Mouse (Mus musculus) embryo, embryonic 9.5 days (tissue): Measurements from ENCODE around the gene Grid1.

Source experiments
- DNase-seq: peaks from one replicate; pipeline ENCODE4 v3.0.0-alpha.2; 2017; ENCODE audit errors: extremely low spot score

The Grid1 gene

GRCm38 (mm10) chr14:35198447-35198846 lies 378.5 kb downstream of the Grid1 start:
- no peak for DNase-seq

- no peak for DNase-seq
These were observed 379.0 kb downstream of the Grid1 start for GRCm38 (mm10) chr14:35198899-35199298.

- DNase-seq, result no peak
These were observed 389.5 kb downstream of the Grid1 start for GRCm38 (mm10) chr14:35209444-35209843.

GRCm38 (mm10) chr14:35219021-35219420 lies 399.1 kb downstream of the Grid1 start:
- DNase-seq, result no peak

- no peak for DNase-seq
These were observed 402.3 kb downstream of the Grid1 start for GRCm38 (mm10) chr14:35222196-35222595.

GRCm38 (mm10) chr14:35227581-35227980 lies 407.7 kb downstream of the Grid1 start:
- no peak for DNase-seq

- no peak for DNase-seq
These were observed 411.5 kb downstream of the Grid1 start for GRCm38 (mm10) chr14:35231384-35231783.

GRCm38 (mm10) chr14:35242882-35243281 lies 423.0 kb downstream of the Grid1 start:
- DNase-seq, result no peak

GRCm38 (mm10) chr14:35244776-35245548 lies 425.1 kb downstream of the Grid1 start:
- DNase-seq, result no peak

GRCm38 (mm10) chr14:35250412-35250811 lies 430.5 kb downstream of the Grid1 start:
- no peak for DNase-seq

- no peak for DNase-seq
These were observed 434.6 kb downstream of the Grid1 start for GRCm38 (mm10) chr14:35254477-35254876.

GRCm38 (mm10) chr14:35270260-35270659 lies 450.4 kb downstream of the Grid1 start:
- DNase-seq, result no peak

GRCm38 (mm10) chr14:35309201-35309600 lies 489.3 kb downstream of the Grid1 start:
- no peak for DNase-seq

- peak; percentile 24 for DNase-seq
These were observed 493.7 kb downstream of the Grid1 start for GRCm38 (mm10) chr14:35313380-35314299.

- DNase-seq, result peak; percentile 19
These were observed 506.4 kb downstream of the Grid1 start for GRCm38 (mm10) chr14:35326306-35326705.

- no peak for DNase-seq
These were observed 516.7 kb downstream of the Grid1 start for GRCm38 (mm10) chr14:35336561-35336960.

GRCm38 (mm10) chr14:35356011-35356410 lies 536.1 kb downstream of the Grid1 start:
- no peak for DNase-seq

- DNase-seq, result no peak
These were observed 536.7 kb downstream of the Grid1 start for GRCm38 (mm10) chr14:35356480-35357085.

- DNase-seq, result no peak
These were observed 538.4 kb downstream of the Grid1 start for GRCm38 (mm10) chr14:35358136-35358821.

GRCm38 (mm10) chr14:35365177-35365944 lies 545.5 kb downstream of the Grid1 start:
- no peak for DNase-seq

GRCm38 (mm10) chr14:35374374-35374773 lies 554.5 kb downstream of the Grid1 start:
- no peak for DNase-seq
